Mouse (Mus musculus) stomach, embryonic 16.5 days (tissue): Measurements from ENCODE around the gene Chaf1a. TPM values are rescaled to one million over a fixed set of nuclear protein-coding genes. Genes with fewer than 3 reads are reported as not detected.
"Not testable (repeated sequence)": the region's sequence is repeated elsewhere in the genome, so short reads cannot be mapped to it uniquely, and the experiment has no call there.

Experiments
- ATAC-seq: fragments of 200-750 bp; cut with Nextera tagmentation; 2 replicates; pipeline ENCODE4 v1.8.0; 2017; ENCODE audit warnings: moderate number of reproducible peaks, moderate TSS enrichment; ENCODE audit not compliant: insufficient read depth, low FRiP score
- H3K27ac ChIP-seq: fragments of 300-500 bp; sonication (generic); 2 replicates; pipeline ENCODE4 v1.5.1; 2014; ENCODE audit warnings: low read length
- H3K27me3 ChIP-seq: fragments of 300-500 bp; sonication (generic); 2 replicates; pipeline ENCODE4 v1.6.1; 2014; ENCODE audit warnings: low read length, control low read depth, mixed read lengths; ENCODE audit not compliant: control insufficient read depth, insufficient read depth
- H3K36me3 ChIP-seq: fragments of 300-500 bp; sonication (generic); 2 replicates; pipeline ENCODE4 v1.6.1; 2014; ENCODE audit warnings: low read length; ENCODE audit not compliant: control insufficient read depth, insufficient read depth
- H3K4me1 ChIP-seq: fragments of 300-500 bp; sonication (generic); 2 replicates; pipeline ENCODE4 v1.6.1; 2014; ENCODE audit warnings: low read length, control low read depth, mixed read lengths; ENCODE audit not compliant: control insufficient read depth, insufficient read depth
- H3K4me2 ChIP-seq: fragments of 300-500 bp; sonication (generic); 2 replicates; pipeline ENCODE4 v1.6.1; 2014; ENCODE audit warnings: low read depth, low read length, mixed read lengths
- H3K4me3 ChIP-seq: fragments of 300-500 bp; sonication (generic); replicated peaks from 2 replicates; pipeline ENCODE4 v1.5.1; 2014; ENCODE audit warnings: mild to moderate bottlenecking, low read length
- H3K9ac ChIP-seq: fragments of 300-500 bp; sonication (generic); 2 replicates; pipeline ENCODE4 v1.6.1; 2014; ENCODE audit warnings: low read length
- H3K9me3 ChIP-seq: fragments of 300-500 bp; sonication (generic); replicated peaks from 2 replicates; pipeline ENCODE4 v1.6.1; 2016; ENCODE audit warnings: low read length, control low read depth; ENCODE audit not compliant: control insufficient read depth
- WGBS: fragments of 180-500 bp; shearing (Covaris S2); extraction: QIAGEN DNeasy Blood & Tissue Kit; methylation state at CpG from one replicate; pipeline ENCODE4 v1.1.7; 2014; 5-methylcytosine and 5-hydroxymethylcytosine counted together
- polyA plus RNA-seq: library from polyadenylated mRNA; unstranded; fragments of >200 nt; fragmentation: Nextera tagmentation; extraction: Ambion mirVana; gene quantifications from 2 replicates; pipeline ENCODE4 v1.2.1, GENCODE M21; 2015

The Chaf1a gene
- polyA plus RNA-seq, 1 experiment from 2014 or later, result 17.8 TPM

GRCm38 (mm10) chr17:56051369-56051768 lies 11.1 kb downstream of the Chaf1a start:
- peak; percentile 64; the same call in 1 of the 2 replicates for ATAC-seq
- Histone ChIP-seq H3K4me2 (no peak overlapping the region), H3K4me1 (no peaks in the 10 kb centered on the region), H3K27me3 (no peaks in the 10 kb centered on the region), H3K36me3 (peaks cover 17% of the 10 kb centered on the region), H3K27ac (peak overlapping the region; percentile 55), H3K9me3 (no peaks in the 10 kb centered on the region), H3K9ac (no peak overlapping the region), H3K4me3 (no peak overlapping the region)
- WGBS, result 81% methylated on average over 5 of the region's 5 CpGs

DNA sequence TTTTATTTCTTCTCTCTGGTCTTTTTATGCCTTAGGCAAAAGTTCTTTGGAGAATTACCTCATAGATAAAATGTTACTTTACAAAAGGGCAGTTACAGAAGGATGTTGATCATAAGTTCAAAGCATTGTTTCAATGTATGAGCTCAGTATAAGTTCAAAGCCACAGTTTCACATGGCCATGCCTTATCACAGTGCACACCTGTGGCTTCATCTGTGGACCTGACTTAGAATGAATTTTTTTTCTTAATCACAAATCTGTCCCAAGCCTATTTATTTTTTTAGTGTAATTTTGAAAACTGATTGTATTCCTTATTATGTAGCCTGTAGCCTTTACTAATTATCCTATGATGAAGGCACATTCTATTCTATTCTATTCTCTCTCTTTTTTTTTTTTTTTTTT lies 14.7 kb downstream of the Chaf1a start:
- Histone ChIP-seq H3K36me3 (0 out of 2 replicates have a peak, but pooled peaks cover 7% of the 10 kb centered on the region), H3K4me2 (no peak overlapping the region)
- ATAC-seq, result no peak

GRCm38 (mm10) chr17:56055945-56056678 lies 15.9 kb downstream of the Chaf1a start:
- H3K4me2 ChIP-seq, result no peak overlapping the region
- H3K4me1 ChIP-seq, result no peaks in the 10 kb centered on the region
- H3K9me3 ChIP-seq, result no peaks in the 10 kb centered on the region
- no peak overlapping the region for H3K4me3 ChIP-seq
- no peaks in the 10 kb centered on the region for H3K27me3 ChIP-seq
- H3K27ac ChIP-seq, result no peak overlapping the region
- no peak for ATAC-seq
- no peak overlapping the region for H3K9ac ChIP-seq
- WGBS, result 58% methylated on average over 4 of the region's 4 CpGs
- H3K36me3 ChIP-seq, result peaks cover 13% of the 10 kb centered on the region; the same call in 1 of the 2 replicates

More for the DNA sequence above, 14.7 kb downstream of the Chaf1a start:
- Histone ChIP-seq H3K4me1 (no peaks in the 10 kb centered on the region), H3K27me3 (no peaks in the 10 kb centered on the region), H3K27ac (no peak overlapping the region), H3K9me3 (no peaks in the 10 kb centered on the region), H3K4me3 (no peak overlapping the region), H3K9ac (no peak overlapping the region)

DNA sequence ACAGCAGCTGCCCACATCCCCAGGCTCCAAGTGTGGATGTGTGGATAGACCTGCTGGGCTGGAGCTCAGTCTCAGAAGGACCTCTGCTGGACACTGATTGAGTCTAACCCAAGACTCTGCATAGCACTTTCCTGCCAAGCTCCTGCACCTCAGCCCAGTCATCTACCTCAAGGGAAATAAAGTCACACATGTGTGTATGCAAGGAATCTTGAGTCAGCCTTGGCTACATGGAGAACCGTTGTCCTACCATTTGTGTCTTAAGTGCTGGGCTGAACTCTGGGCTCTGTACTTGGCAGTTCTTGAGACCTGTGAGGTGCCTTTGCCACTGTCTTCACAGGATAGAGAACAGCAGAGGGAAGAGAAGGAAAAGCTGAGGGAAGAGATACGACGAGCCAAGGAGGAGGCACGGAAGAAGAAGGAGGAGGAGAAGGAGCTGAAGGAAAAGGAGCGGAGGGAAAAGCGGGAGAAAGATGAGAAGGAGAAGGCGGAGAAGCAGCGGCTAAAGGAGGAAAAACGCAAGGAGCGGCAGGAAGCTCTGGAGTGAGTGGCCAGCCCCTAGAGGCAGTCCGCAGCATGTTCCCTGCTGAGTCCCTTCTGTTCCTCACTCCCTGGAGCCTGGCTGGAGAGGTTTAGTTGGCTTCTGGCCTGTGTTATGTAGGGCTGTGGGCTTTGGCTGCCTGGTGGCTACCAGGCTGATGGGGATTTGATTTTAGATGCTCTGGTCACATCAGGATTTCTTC lies 17.3 kb downstream of the Chaf1a start:
- Histone ChIP-seq H3K36me3 (peaks cover 24% of the 10 kb centered on the region), H3K9me3 (no peaks in the 10 kb centered on the region), H3K27ac (no peak overlapping the region), H3K27me3 (no peaks in the 10 kb centered on the region), H3K4me1 (no peaks in the 10 kb centered on the region), H3K4me2 (no peak overlapping the region), H3K4me3 (no peak overlapping the region), H3K9ac (no peak overlapping the region)
- ATAC-seq, result no peak
- WGBS, result 87% methylated on average over 11 of the region's 11 CpGs

GRCm38 (mm10) chr17:56062081-56062480 lies 21.8 kb downstream of the Chaf1a start:
- Histone ChIP-seq H3K27me3 (no peaks in the 10 kb centered on the region), H3K36me3 (peaks cover 52% of the 10 kb centered on the region), H3K27ac (no peak overlapping the region), H3K9ac (no peak overlapping the region), H3K4me3 (no peak overlapping the region), H3K4me2 (no peak overlapping the region), H3K4me1 (no peaks in the 10 kb centered on the region), H3K9me3 (no peaks in the 10 kb centered on the region)
- 92% methylated on average over 7 of the region's 7 CpGs for WGBS
- ATAC-seq, result no peak

DNA sequence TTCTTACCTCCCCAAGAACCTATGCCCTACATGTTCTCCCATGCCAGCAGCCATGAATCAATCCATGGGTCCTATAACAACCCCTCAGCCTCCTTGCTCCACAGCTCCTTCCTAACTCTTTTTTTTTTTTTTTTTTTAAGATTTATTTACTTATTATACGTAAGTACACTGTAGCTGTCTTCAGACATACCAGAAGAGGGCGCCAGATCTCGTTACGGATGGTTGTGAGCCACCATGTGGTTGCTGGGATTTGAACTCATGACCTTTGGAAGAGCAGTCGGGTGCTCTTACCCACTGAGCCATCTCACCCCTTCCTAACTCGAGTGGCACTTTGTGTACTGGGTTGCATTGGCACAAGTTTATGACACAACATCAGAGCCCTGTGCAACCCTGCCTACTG lies 25.5 kb downstream of the Chaf1a start:
- WGBS, result 83% methylated on average over 6 of the region's 6 CpGs

DNA sequence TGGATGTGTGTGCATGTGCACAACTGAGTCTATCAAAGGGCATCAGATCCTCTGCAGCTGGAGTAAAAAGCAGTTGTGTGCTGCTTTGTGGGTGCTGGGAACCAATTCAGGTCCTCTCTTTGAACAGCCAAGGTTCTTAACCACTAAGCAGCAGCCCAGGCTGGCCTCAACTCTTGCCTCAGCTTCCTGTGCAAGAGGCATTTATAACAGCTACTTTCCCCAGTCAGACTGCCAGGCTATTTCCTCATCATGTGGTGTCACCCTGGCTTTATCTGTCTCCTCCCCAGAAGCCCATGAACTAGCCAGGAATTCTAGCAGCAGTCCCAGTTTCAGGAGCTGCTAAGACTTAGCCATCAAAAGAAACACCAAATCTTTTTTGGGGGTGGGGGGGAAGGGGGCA lies 26.2 kb downstream of the Chaf1a start:
- Histone ChIP-seq H3K4me1 (no peaks in the 10 kb centered on the region), H3K4me3 (no peak overlapping the region), H3K36me3 (peaks cover 55% of the 10 kb centered on the region), H3K4me2 (no peak overlapping the region), H3K9ac (no peak overlapping the region), H3K27me3 (no peaks in the 10 kb centered on the region), H3K27ac (no peak overlapping the region), H3K9me3 (no peaks in the 10 kb centered on the region)
- ATAC-seq, result no peak

More for the DNA sequence above, 25.5 kb downstream of the Chaf1a start:
- not testable (repeated sequence) for ATAC-seq, H3K9ac ChIP-seq, H3K4me2 ChIP-seq, H3K9me3 ChIP-seq, H3K27ac ChIP-seq, H3K4me3 ChIP-seq, H3K4me1 ChIP-seq, H3K27me3 ChIP-seq
- H3K36me3 ChIP-seq, result peaks cover 62% of the 10 kb centered on the region

DNA sequence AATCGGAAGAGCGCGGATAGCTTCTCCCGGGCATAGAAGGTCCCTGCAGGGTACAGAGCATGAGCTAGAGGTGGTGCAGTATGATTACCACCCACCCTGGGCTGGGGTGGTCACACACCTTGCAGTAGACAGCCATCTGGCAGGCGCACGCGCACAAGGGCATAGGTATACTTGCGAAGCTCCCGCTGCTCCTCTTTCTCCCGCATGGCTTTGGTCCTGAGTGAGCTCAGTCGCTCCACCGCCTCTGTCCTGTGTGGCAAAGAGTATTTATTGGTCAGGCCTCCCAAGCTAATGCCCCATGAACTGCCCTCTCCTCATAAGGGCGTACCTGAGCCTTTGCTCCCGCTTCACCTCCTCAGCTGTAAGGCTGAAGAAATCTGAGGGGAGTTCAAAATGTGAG lies 28.8 kb downstream of the Chaf1a start:
- no peak overlapping the region for H3K4me2 ChIP-seq
- no peak for ATAC-seq
- peaks cover 38% of the 10 kb centered on the region for H3K36me3 ChIP-seq
- 92% methylated on average over 14 of the region's 14 CpGs for WGBS
- H3K4me3 ChIP-seq, result no peak overlapping the region
- H3K9ac ChIP-seq, result no peak overlapping the region
- H3K27me3 ChIP-seq, result no peaks in the 10 kb centered on the region
- no peak overlapping the region for H3K27ac ChIP-seq
- no peaks in the 10 kb centered on the region for H3K9me3 ChIP-seq
- H3K4me1 ChIP-seq, result peaks cover 7% of the 10 kb centered on the region; the same call in 1 of the 2 replicates

- H3K4me1 ChIP-seq, result peaks cover 14% of the 10 kb centered on the region; the same call in 1 of the 2 replicates
- H3K9ac ChIP-seq, result no peak overlapping the region
- H3K27ac ChIP-seq, result no peak overlapping the region
- H3K4me2 ChIP-seq, result no peak overlapping the region
- peaks cover 24% of the 10 kb centered on the region for H3K36me3 ChIP-seq
- H3K9me3 ChIP-seq, result no peaks in the 10 kb centered on the region
- H3K27me3 ChIP-seq, result no peaks in the 10 kb centered on the region
- no peak for ATAC-seq
- H3K4me3 ChIP-seq, result no peak overlapping the region
Observed at GRCm38 (mm10) chr17:56071126-56071525, 30.9 kb downstream of the Chaf1a start.
